Mouse (Mus musculus) brain, embryonic 14.5 days (tissue): ENCODE measurements around the gene Trim41.

Experiments
- CTCF ChIP-seq: fragments of 200-500 bp; IDR thresholded peaks from 2 replicates; pipeline ENCODE4 v1.5.1; 2012; ENCODE audit warnings: inconsistent platforms, mild to moderate bottlenecking, moderate library complexity, borderline replicate concordance; ENCODE audit not compliant: insufficient read depth, insufficient read length; ENCODE audit errors: extremely low read depth
- POLR2A ChIP-seq: fragments of 200-500 bp; IDR thresholded peaks from 2 replicates; pipeline ENCODE4 v1.6.1; 2012; ENCODE audit warnings: mild to moderate bottlenecking, inconsistent platforms, borderline replicate concordance; ENCODE audit not compliant: poor library complexity, insufficient read depth, insufficient read length, severe bottlenecking; ENCODE audit errors: extremely low read depth

- TF ChIP-seq CTCF (no peak), POLR2A (no peak)
These were observed 23.7 kb upstream of the Trim41 start for GRCm38 (mm10) chr11:48840805-48841204.
